Mouse (Mus musculus): ENCODE data around the gene Prdm16.

- TF ChIP-seq CTCF (conservative IDR thresholded peaks at IDR 0.05; ENCODE audit: low read length) (no peak), POU5F1 (IDR thresholded peaks at IDR 0.05; ENCODE audit: borderline replicate concordance, low read length) (no peak), NANOG (IDR thresholded peaks at IDR 0.05; ENCODE audit: borderline replicate concordance, low read length) (no peak)
Observed at GRCm38 (mm10) chr4:154309131-154309530, 327.5 kb downstream of the Prdm16 start.

Measured in E14TG2a.4 (cell line).